Mouse (Mus musculus) forebrain, postnatal 0 days (tissue): ENCODE measurements around the gene Camk1d. TPM values are rescaled to one million over a fixed set of nuclear protein-coding genes. Genes with fewer than 3 reads are reported as not detected.

Source experiments
- ATAC-seq: fragments of 200-750 bp; cut with Nextera tagmentation; 2 replicates; pipeline ENCODE4 v1.8.0; 2017; ENCODE audit warnings: mild to moderate bottlenecking, moderate library complexity
- DNase-seq: peaks from one replicate; pipeline ENCODE4 v3.0.0-alpha.2; 2015
- H3K27ac ChIP-seq: fragments of 300-500 bp; sonication (generic); 2 replicates; pipeline ENCODE4 v1.5.1; 2014; ENCODE audit warnings: low read depth, mild to moderate bottlenecking, antibody characterized with exemption, low read length, moderate library complexity, mixed read lengths
- H3K27me3 ChIP-seq: fragments of 300-500 bp; sonication (generic); 2 replicates; pipeline ENCODE4 v1.6.1; 2014; ENCODE audit warnings: mild to moderate bottlenecking, low read length, mixed read lengths; ENCODE audit not compliant: insufficient read depth
- H3K36me3 ChIP-seq: fragments of 300-500 bp; sonication (generic); 2 replicates; pipeline ENCODE4 v1.6.1; 2014; ENCODE audit warnings: mild to moderate bottlenecking, moderate library complexity; ENCODE audit not compliant: insufficient read depth
- H3K4me1 ChIP-seq: fragments of 300-500 bp; sonication (generic); 2 replicates; pipeline ENCODE4 v1.6.1; 2014; ENCODE audit warnings: antibody characterized with exemption; ENCODE audit not compliant: insufficient read depth
- H3K4me2 ChIP-seq: fragments of 300-500 bp; sonication (generic); 2 replicates; pipeline ENCODE4 v1.6.1; 2014; ENCODE audit warnings: low read depth, mild to moderate bottlenecking, moderate library complexity
- H3K4me3 ChIP-seq: fragments of 300-500 bp; sonication (generic); 2 replicates; pipeline ENCODE4 v1.5.1; 2014; ENCODE audit warnings: low read depth, low read length, mixed read lengths
- H3K9ac ChIP-seq: fragments of 300-500 bp; sonication (generic); 2 replicates; pipeline ENCODE4 v1.6.1; 2014; ENCODE audit warnings: mild to moderate bottlenecking
- H3K9me3 ChIP-seq: fragments of 300-500 bp; sonication (generic); 2 replicates; pipeline ENCODE4 v1.6.1; 2016; ENCODE audit warnings: low read length
- CTCF ChIP-seq: sonication (generic); IDR thresholded peaks from 2 replicates; pipeline ENCODE4 v1.5.1; 2016; ENCODE audit warnings: antibody characterized with exemption, control low read depth, low read depth
- whole genome bisulfite sequencing: fragments of 180-500 bp; shearing (Covaris S2); extraction: QIAGEN DNeasy Blood & Tissue Kit; methylation state at CpG from one replicate; pipeline ENCODE4 v1.1.7; 2014; 5-methylcytosine and 5-hydroxymethylcytosine counted together
- polyA plus RNA-seq: library from polyadenylated mRNA; unstranded; fragments of >200 nt; fragmentation: Nextera tagmentation; extraction: Ambion mirVana; gene quantifications from 2 replicates; pipeline ENCODE4 v1.2.1, GENCODE M21; 2015
- total RNA-seq: library from RNA; depleted of rRNA; stranded (reverse); fragments of >200 nt; gene quantifications from 2 replicates; pipeline ENCODE4 v1.2.3, GENCODE M21; 2014

Gene Camk1d
- total and polyA plus RNA-seq, 2 experiments from 2014 or later = 10.5 to 29.0 TPM

DNA sequence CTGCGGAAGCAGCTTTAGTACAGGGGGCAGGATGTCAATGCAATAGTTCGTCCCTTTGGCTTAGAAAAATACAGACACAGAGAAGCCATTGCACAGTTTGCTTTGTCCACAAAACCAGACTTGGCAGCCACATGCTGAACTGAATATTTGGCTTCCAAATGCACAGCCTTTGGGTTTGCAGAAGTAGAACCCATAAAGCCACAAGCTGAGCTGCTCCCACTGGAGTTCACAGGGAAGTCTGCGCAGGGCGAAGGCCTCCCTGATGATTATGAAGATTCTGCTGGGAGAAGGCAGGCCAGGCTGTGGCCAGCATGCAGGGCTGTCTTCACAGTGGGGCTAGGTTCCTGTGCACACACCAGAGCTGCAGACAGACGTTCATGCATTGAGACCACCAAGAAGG, 419.9 kb downstream of the Camk1d start:
- Histone ChIP-seq H3K9ac (no peak overlapping the region), H3K27me3 (no peaks in the 10 kb centered on the region), H3K4me3 (no peak overlapping the region), H3K4me1 (no peaks in the 10 kb centered on the region), H3K4me2 (no peak overlapping the region), H3K9me3 (no peaks in the 10 kb centered on the region), H3K36me3 (peaks cover 3% of the 10 kb centered on the region; the same call in 1 of the 2 replicates), H3K27ac (no peak overlapping the region)
- ATAC-seq = no peak
- 72% methylated on average over 5 of the region's 5 CpGs for WGBS
- no peak for TF ChIP-seq CTCF
- no peak for DNase-seq

DNA sequence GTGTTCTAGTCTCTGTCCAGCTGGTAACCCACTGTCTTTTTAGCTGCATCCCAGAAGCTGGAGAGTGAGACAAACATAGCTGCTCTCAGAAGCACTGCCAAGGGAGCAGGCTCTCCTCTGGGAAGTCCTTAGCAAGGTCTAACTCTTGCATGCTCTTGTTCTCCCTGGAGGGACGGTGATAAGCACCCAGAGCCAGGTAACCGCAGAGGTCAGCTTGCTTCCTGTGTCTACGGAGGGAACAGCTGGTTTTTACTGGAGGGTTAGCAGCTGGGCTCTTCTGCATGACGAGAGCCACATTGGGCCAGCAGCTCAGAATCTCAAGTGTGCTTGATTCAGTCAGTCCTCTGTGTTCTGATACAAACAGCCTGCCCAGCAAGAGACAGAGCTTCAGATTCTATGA, 425.7 kb downstream of the Camk1d start:
- H3K27ac ChIP-seq = no peak overlapping the region
- DNase-seq (no peak), ATAC-seq (no peak)
- no peak overlapping the region for H3K4me2 ChIP-seq
- no peak for TF ChIP-seq CTCF
- H3K4me1 ChIP-seq = no peaks in the 10 kb centered on the region
- H3K27me3 ChIP-seq = no peaks in the 10 kb centered on the region
- no peak overlapping the region for H3K4me3 ChIP-seq
- 76% methylated on average over 4 of the region's 4 CpGs for WGBS
- H3K36me3 ChIP-seq = no peaks in the 10 kb centered on the region
- H3K9me3 ChIP-seq = no peaks in the 10 kb centered on the region
- H3K9ac ChIP-seq = no peak overlapping the region

DNA sequence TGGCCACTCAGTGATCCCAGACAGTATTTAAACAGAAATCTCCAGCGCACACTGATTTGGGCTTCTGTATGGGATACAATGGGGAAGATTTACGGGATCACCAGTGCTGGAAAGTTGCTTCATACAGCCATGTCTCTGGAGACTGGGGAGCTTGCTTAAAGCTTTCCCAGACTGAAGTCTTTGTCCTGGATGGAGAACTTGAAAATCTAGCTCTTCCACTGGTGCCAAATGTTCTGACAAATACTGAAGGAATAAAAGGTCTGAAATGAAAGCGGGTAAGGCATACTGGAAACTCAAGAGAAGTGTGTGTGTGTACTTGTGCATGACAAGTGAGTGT, 427.3 kb downstream of the Camk1d start:
- Histone ChIP-seq H3K36me3 (no peaks in the 10 kb centered on the region), H3K4me3 (no peak overlapping the region), H3K27me3 (no peaks in the 10 kb centered on the region), H3K4me2 (no peak overlapping the region), H3K9ac (no peak overlapping the region), H3K4me1 (no peaks in the 10 kb centered on the region), H3K9me3 (no peaks in the 10 kb centered on the region), H3K27ac (no peak overlapping the region)
- DNase-seq = no peak
- ATAC-seq = no peak
- no peak for TF ChIP-seq CTCF
- WGBS = 90% methylated on average over 3 of the region's 3 CpGs

DNA sequence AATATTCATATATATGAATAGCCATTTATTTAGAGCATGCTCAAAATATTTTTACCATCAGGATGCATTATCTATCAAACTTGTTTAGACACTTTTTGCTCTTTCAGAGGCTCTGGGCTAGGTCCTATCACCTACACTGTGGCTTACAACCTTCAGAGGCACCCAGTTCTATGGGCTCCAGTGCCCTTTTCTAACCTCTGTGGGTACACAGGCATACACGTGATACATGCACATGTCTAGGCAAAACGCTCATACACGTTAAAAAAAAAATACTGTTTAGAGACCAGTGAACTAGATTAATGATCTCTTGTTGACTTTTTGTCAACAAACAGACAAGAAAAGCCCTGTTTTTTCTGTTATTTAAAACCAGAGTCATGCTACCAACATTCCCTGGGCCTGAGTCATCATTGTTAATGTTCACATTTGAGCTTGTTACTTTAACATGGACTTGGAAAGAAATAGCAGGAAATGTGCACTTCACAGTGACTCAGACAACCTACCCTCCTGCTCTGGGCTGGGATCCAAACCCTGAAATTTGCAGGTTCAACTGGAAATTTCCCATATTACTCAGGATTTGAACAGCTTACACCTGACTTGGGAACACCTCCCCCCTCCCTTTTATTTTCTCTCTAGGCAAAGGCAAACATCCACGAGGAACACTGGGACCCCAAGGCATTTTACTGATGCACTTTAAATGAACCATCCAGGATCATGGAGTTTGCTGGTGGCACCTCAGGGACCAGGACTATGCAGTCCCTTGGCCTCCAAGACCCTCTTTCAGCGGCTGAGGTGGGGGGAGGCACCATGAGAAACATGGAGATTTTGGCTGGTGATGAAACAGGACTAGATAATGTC, 427.9 kb downstream of the Camk1d start:
- H3K27ac ChIP-seq = no peak overlapping the region
- H3K4me3 ChIP-seq = no peak overlapping the region
- no peaks in the 10 kb centered on the region for H3K36me3 ChIP-seq
- WGBS = 71% methylated on average over 5 of the region's 5 CpGs
- no peak for DNase-seq
- H3K9me3 ChIP-seq = no peaks in the 10 kb centered on the region
- H3K27me3 ChIP-seq = no peaks in the 10 kb centered on the region
- no peaks in the 10 kb centered on the region for H3K4me1 ChIP-seq
- H3K4me2 ChIP-seq = no peak overlapping the region
- no peak overlapping the region for H3K9ac ChIP-seq
- no peak for TF ChIP-seq CTCF
- ATAC-seq = no peak

DNA sequence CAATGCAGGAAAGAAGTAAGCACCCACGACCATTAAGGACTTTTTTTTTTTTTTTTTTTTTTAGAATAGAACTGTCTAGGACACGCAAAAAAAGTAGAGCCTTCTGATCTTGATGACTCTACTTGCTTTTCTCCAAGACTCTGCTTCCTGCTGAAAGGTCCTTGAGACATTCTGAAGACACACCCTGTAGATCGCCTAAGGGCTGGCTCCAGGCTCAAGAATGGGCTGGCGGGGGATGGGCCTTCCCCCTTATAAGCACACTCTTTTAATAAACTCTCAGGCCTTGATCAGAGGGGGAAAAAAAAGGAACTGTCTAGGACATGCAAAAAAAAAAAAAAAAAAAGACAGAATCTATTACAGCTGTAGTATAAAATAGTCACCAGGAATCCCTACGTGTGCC, 430.0 kb downstream of the Camk1d start:
- no peak for TF ChIP-seq CTCF
- Histone ChIP-seq H3K27me3 (no peaks in the 10 kb centered on the region), H3K4me3 (no peak overlapping the region), H3K9me3 (no peaks in the 10 kb centered on the region), H3K9ac (no peak overlapping the region), H3K36me3 (no peaks in the 10 kb centered on the region), H3K27ac (no peak overlapping the region), H3K4me2 (no peak overlapping the region), H3K4me1 (no peaks in the 10 kb centered on the region)
- ATAC-seq (no peak), DNase-seq (no peak)
- 84% methylated on average over 5 of the region's 5 CpGs for WGBS

DNA sequence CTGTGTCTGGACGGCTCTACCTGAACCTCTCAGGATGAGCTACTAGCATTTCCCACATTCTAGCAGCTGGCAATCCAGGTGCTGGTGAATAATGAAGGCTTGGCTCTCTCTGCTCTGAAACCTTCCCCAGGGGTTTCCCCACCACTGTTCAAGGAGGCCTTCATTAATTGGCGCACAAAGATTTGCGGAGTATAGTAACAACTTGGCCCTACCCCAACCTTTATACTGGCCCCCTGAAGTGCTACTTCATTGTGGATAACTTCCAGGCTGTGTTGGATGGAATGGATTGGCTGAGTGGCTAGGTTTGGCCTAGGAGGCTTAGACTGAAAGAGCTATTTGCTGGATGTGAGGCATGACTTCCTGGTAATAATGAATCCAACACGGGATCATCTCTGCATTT, 431.7 kb downstream of the Camk1d start:
- Histone ChIP-seq H3K4me2 (no peak overlapping the region), H3K4me3 (no peak overlapping the region), H3K4me1 (no peaks in the 10 kb centered on the region), H3K36me3 (no peaks in the 10 kb centered on the region), H3K27ac (no peak overlapping the region), H3K27me3 (no peaks in the 10 kb centered on the region), H3K9ac (no peak overlapping the region), H3K9me3 (no peaks in the 10 kb centered on the region)
- DNase-seq (no peak), ATAC-seq (no peak)
- no peak for TF ChIP-seq CTCF
- WGBS = 67% methylated on average over 4 of the region's 4 CpGs

DNA sequence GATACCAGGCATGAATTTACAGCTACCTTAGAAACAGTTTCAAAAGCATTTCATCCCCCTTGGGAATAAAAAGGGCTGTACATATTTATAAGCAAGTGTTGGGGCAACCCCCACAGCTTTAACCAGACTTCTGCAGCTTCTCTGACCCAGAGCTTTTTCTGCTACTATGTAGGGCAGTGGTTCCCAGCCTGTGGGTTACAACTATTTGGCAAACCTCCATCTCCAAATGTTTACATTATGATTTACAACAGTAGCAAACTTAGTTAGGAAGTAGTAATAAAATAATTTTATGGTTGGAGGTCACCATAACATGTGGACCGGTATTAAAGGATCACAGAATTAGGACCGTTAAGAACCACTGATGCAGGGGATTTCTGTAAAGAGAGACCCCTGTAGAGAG, 446.3 kb downstream of the Camk1d start:
- no peak for TF ChIP-seq CTCF
- Histone ChIP-seq H3K36me3 (no peaks in the 10 kb centered on the region), H3K27me3 (no peaks in the 10 kb centered on the region), H3K9ac (no peak overlapping the region), H3K4me1 (no peaks in the 10 kb centered on the region), H3K4me3 (no peak overlapping the region), H3K9me3 (no peaks in the 10 kb centered on the region), H3K4me2 (no peak overlapping the region), H3K27ac (no peak overlapping the region)
- 81% methylated on average over 2 of the region's 2 CpGs for WGBS
- DNase-seq (no peak), ATAC-seq (no peak)
